Comparison of ENCODE assay signal across 9 mouse cellular contexts in genomic region chr5:117278809-117279668, GRCm38 (mm10). TPM values are rescaled to one million over a fixed set of nuclear protein-coding genes. Genes with fewer than 3 reads are reported as not detected.
DNase-seq lines count a peak whose midpoint lies in the region; ATAC-seq and TF ChIP-seq lines count a peak whose summit lies in the region.
"Had no signal": no experiment of that assay in that cellular context is flagged by ENCODE, and none has a peak within 500 bp of the region (broad histone marks: within the 10 kb centered on the region; RNA-seq: fewer than 3 reads in every experiment).

No protein-coding gene starts in this region.

- H3K36me3 ChIP-seq in intestine, postnatal 0 days (ENCODE audit: control insufficient read depth, insufficient read depth): peaks cover 11% of the 10 kb centered on the region; the same call in 1 of the 2 replicates
- H3K36me3 ChIP-seq in lung, embryonic 14.5 days (ENCODE audit: insufficient read depth): peaks cover 30% of the 10 kb centered on the region
- H3K36me3 ChIP-seq in forebrain, embryonic 12.5 days (replicated peaks): peaks cover 41% of the 10 kb centered on the region

- no peaks in the 10 kb centered on the region for H3K9me3 ChIP-seq in intestine, postnatal 0 days (ENCODE audit: control insufficient read depth)
- H3K9me3 ChIP-seq in lung, embryonic 14.5 days (ENCODE audit: low read depth, low read length): no peaks in the 10 kb centered on the region
- H3K9me3 ChIP-seq in forebrain, embryonic 12.5 days: no peaks in the 10 kb centered on the region

- no peaks in the 10 kb centered on the region for H3K27me3 ChIP-seq in intestine, postnatal 0 days (replicated peaks; ENCODE audit: control insufficient read depth, insufficient read depth, low read length)
- H3K27me3 ChIP-seq in lung, embryonic 14.5 days (ENCODE audit: insufficient read depth, low read length): no peaks in the 10 kb centered on the region
- no peaks in the 10 kb centered on the region for H3K27me3 ChIP-seq in forebrain, embryonic 12.5 days

- peak; percentile 81 for ATAC-seq in intestine, postnatal 0 days
- ATAC-seq in lung, embryonic 14.5 days (ENCODE audit: insufficient read depth): peak; percentile 39
- ATAC-seq in forebrain, embryonic 12.5 days (ENCODE audit: low FRiP score): no peak

- intact Hi-C loops in left cerebral cortex, adult 2 months (cut with DNase I): no loop called here

- no peak for TF ChIP-seq CTCF in intestine, postnatal 0 days (IDR thresholded peaks at IDR 0.05; ENCODE audit: low read depth)
- no peak for TF ChIP-seq CTCF in lung, embryonic 14.5 days (IDR thresholded peaks at IDR 0.05; ENCODE audit: low read depth)
- TF ChIP-seq CTCF in left cerebral cortex, adult 2 months (IDR thresholded peaks at IDR 0.05): no peak

- H3K27ac ChIP-seq in intestine, postnatal 0 days (ENCODE audit: low read depth, low read length): peak overlapping the region; percentile 30
- H3K27ac ChIP-seq in lung, embryonic 14.5 days (ENCODE audit: low read depth): 0 out of 2 replicates have a peak overlapping the region, but pooled peaks have one; percentile 18
- no peak overlapping the region for H3K27ac ChIP-seq in forebrain, embryonic 12.5 days
- no peak overlapping the region for H3K27ac ChIP-seq in left cerebral cortex, adult 2 months
- H3K27ac ChIP-seq: hindbrain, embryonic 14.5 days had no signal

- H3K4me3 ChIP-seq in intestine, postnatal 0 days (ENCODE audit: low read depth, low read length): no peak overlapping the region
- no peak overlapping the region for H3K4me3 ChIP-seq in lung, embryonic 14.5 days (ENCODE audit: low read depth, low read length)
- no peak overlapping the region for H3K4me3 ChIP-seq in forebrain, embryonic 12.5 days (replicated peaks)
- H3K4me3 ChIP-seq in left cerebral cortex, adult 2 months: no peak overlapping the region

- no peaks in the 10 kb centered on the region for H3K4me1 ChIP-seq in intestine, postnatal 0 days (replicated peaks; ENCODE audit: control insufficient read depth, insufficient read depth, low read length)
- no peaks in the 10 kb centered on the region for H3K4me1 ChIP-seq in lung, embryonic 14.5 days (ENCODE audit: insufficient read depth)
- peaks cover 1% of the 10 kb centered on the region; the same call in 1 of the 2 replicates for H3K4me1 ChIP-seq in forebrain, embryonic 12.5 days

- H3K4me2 ChIP-seq in intestine, postnatal 0 days (replicated peaks; ENCODE audit: low read depth): 0 out of 2 replicates have a peak overlapping the region, but pooled peaks have one; percentile 3
- H3K4me2 ChIP-seq in lung, embryonic 14.5 days: no peak overlapping the region
- no peak overlapping the region for H3K4me2 ChIP-seq in forebrain, embryonic 12.5 days
- H3K4me2 ChIP-seq: hindbrain, embryonic 14.5 days had no signal

- DNase-seq in retina, postnatal 1 day: peak; percentile 40
- no peak for DNase-seq in retina, embryonic 14.5 days (ENCODE audit: low spot score)
- DNase-seq in lung, embryonic 14.5 days: peak; percentile 27
- peak; percentile 62 for DNase-seq in urinary bladder, postnatal 25 days (ENCODE audit: low spot score)
- DNase-seq in left cerebral cortex, adult 2 months (ENCODE audit: extremely low spot score in 1 of 2, low spot score in 2 of 2): no peak
- no peak for DNase-seq in thymus, postnatal 0 days (ENCODE audit: low spot score)

- no peak overlapping the region for H3K9ac ChIP-seq in intestine, postnatal 0 days (ENCODE audit: low read depth, low read length)
- H3K9ac ChIP-seq in lung, embryonic 14.5 days: no peak overlapping the region
- H3K9ac ChIP-seq in forebrain, embryonic 12.5 days: no peak overlapping the region
- H3K9ac ChIP-seq: hindbrain, embryonic 14.5 days had no signal

- whole genome bisulfite sequencing in intestine, postnatal 0 days: 48% methylated on average over 15 of the region's 15 CpGs
- 80% methylated on average over 15 of the region's 15 CpGs for WGBS in lung, embryonic 14.5 days
- WGBS in forebrain, embryonic 12.5 days: 88% methylated on average over 15 of the region's 15 CpGs

RNA-seq across cellular contexts. Expression of gene Pebp1, which starts 8.4 kb away (rescaled TPM):
- polyA plus RNA-seq in intestine, postnatal 0 days (2015; fragmentation: Nextera tagmentation; extraction: Ambion mirVana): 258 and 267 TPM in 2 replicates
- 705 and 755 TPM in 2 replicates for polyA plus RNA-seq in lung, embryonic 14.5 days (2014; fragmentation: Nextera tagmentation; extraction: Ambion mirVana)
- 856 and 860 TPM in 2 replicates for polyA plus RNA-seq in forebrain, embryonic 12.5 days (2016; fragmentation: Nextera tagmentation; extraction: Ambion mirVana)
- total RNA-seq in left cerebral cortex, adult 2 months (2021): 100 to 1,000 TPM; 647 to 672 TPM
- 420 and 455 TPM in 2 replicates for polyA plus RNA-seq in thymus, postnatal 0 days (2015; fragmentation: Nextera tagmentation; extraction: Ambion mirVana)

RNA-seq across cellular contexts. Expression of gene Vsig10, which starts 39.8 kb away (rescaled TPM):
- polyA plus RNA-seq in intestine, postnatal 0 days (2015; fragmentation: Nextera tagmentation; extraction: Ambion mirVana): 13.9 and 14.9 TPM in 2 replicates
- polyA plus RNA-seq in lung, embryonic 14.5 days (2014; fragmentation: Nextera tagmentation; extraction: Ambion mirVana): 6.8 and 7.0 TPM in 2 replicates
- 3.0 and 3.7 TPM in 2 replicates for polyA plus RNA-seq in forebrain, embryonic 12.5 days (2016; fragmentation: Nextera tagmentation; extraction: Ambion mirVana)
- 1 to 10 TPM; 1.7 to 2.1 TPM for total RNA-seq in left cerebral cortex, adult 2 months (2021)
- polyA plus RNA-seq in thymus, postnatal 0 days (2015; fragmentation: Nextera tagmentation; extraction: Ambion mirVana): 2.6 and 3.0 TPM in 2 replicates

Comparison
In these comparisons a context has a peak if more than half of its experiments do, and no peak if none do; other contexts are left out.
1. DNase-seq: peak in retina, postnatal 1 day (single experiment), lung, embryonic 14.5 days (single experiment) and urinary bladder, postnatal 25 days (single experiment); none in retina, embryonic 14.5 days (single experiment), left cerebral cortex, adult 2 months (0 of 2) and thymus, postnatal 0 days (single experiment).
2. H3K27ac ChIP-seq: peak in intestine, postnatal 0 days (single experiment) and lung, embryonic 14.5 days (single experiment); none in forebrain, embryonic 12.5 days (single experiment) and left cerebral cortex, adult 2 months (single experiment).